Mouse (Mus musculus) hindbrain, embryonic 10.5 days (tissue): ENCODE data around the gene Trmt10a. TPM values are rescaled to one million over a fixed set of nuclear protein-coding genes. Genes with fewer than 3 reads are reported as not detected.

Source experiments
- DNase-seq: peaks from one replicate; pipeline ENCODE4 v3.0.0-alpha.2; 2017; ENCODE audit warnings: low spot score
- H3K27ac ChIP-seq: fragments of 300-500 bp; sonication (generic); 2 replicates; pipeline ENCODE4 v1.5.1; 2016; ENCODE audit warnings: mild to moderate bottlenecking, moderate library complexity
- H3K27me3 ChIP-seq: fragments of 300-500 bp; sonication (generic); 2 replicates; pipeline ENCODE4 v1.6.1; 2016; ENCODE audit warnings: mild to moderate bottlenecking; ENCODE audit not compliant: poor library complexity, insufficient read depth, severe bottlenecking
- H3K36me3 ChIP-seq: fragments of 300-500 bp; sonication (generic); 2 replicates; pipeline ENCODE4 v1.6.1; 2016; ENCODE audit warnings: mild to moderate bottlenecking, moderate library complexity
- H3K4me1 ChIP-seq: fragments of 300-500 bp; sonication (generic); replicated peaks from 2 replicates; pipeline ENCODE4 v1.6.1; 2016; ENCODE audit warnings: mild to moderate bottlenecking
- H3K4me3 ChIP-seq: fragments of 300-500 bp; sonication (generic); 2 replicates; pipeline ENCODE4 v1.5.1; 2016; ENCODE audit warnings: mild to moderate bottlenecking, moderate library complexity
- H3K9me3 ChIP-seq: fragments of 300-500 bp; sonication (generic); 2 replicates; pipeline ENCODE4 v1.6.1; 2016; ENCODE audit warnings: mild to moderate bottlenecking, moderate library complexity
- WGBS: fragments of 180-500 bp; shearing (Covaris S2); methylation state at CpG from one replicate; pipeline ENCODE4 v1.1.7; 2016; 5-methylcytosine and 5-hydroxymethylcytosine counted together
- polyA plus RNA-seq: library from polyadenylated mRNA; unstranded; fragments of >200 nt; fragmentation: Nextera tagmentation; extraction: Ambion mirVana; gene quantifications from 2 replicates; pipeline ENCODE4 v1.2.1, GENCODE M21; 2016

Gene Trmt10a
- polyA plus RNA-seq, 1 experiment from 2014 or later, result 12.5 TPM

- whole genome bisulfite sequencing, result 70% methylated on average over 4 of the region's 4 CpGs
- DNase-seq, result no peak
- peak overlapping the region; percentile 76 for H3K4me3 ChIP-seq
These were observed 1.1 kb upstream of the Trmt10a start for GRCm38 (mm10) chr3:138142052-138142732.

GRCm38 (mm10) chr3:138142733-138143314 lies 424 bp upstream of the Trmt10a start:
- H3K27ac ChIP-seq, result peak overlapping the region; percentile 98

More at GRCm38 (mm10) chr3:138142052-138142732, 1.1 kb upstream of the Trmt10a start:
- H3K4me1 ChIP-seq, result peaks cover 4% of the 10 kb centered on the region; the same call in 1 of the 2 replicates
- 0 out of 2 replicates have a peak, but pooled peaks cover 3% of the 10 kb centered on the region for H3K36me3 ChIP-seq
- H3K9me3 ChIP-seq, result peaks cover 2% of the 10 kb centered on the region; the same call in 1 of the 2 replicates
- H3K27me3 ChIP-seq, result no peaks in the 10 kb centered on the region
- peak overlapping the region; percentile 98 for H3K27ac ChIP-seq

GRCm38 (mm10) chr3:138144060-138144641 lies 903 bp downstream of the Trmt10a start:
- no peaks in the 10 kb centered on the region for H3K9me3 ChIP-seq
- H3K36me3 ChIP-seq, result peaks cover 11% of the 10 kb centered on the region
- H3K4me1 ChIP-seq, result peaks cover 4% of the 10 kb centered on the region; the same call in 1 of the 2 replicates
- DNase-seq, result no peak
- under 1% methylated on average over 18 of the region's 18 CpGs for WGBS
- H3K27ac ChIP-seq, result peak overlapping the region; percentile 98
- no peaks in the 10 kb centered on the region for H3K27me3 ChIP-seq
- peak overlapping the region; percentile 76 for H3K4me3 ChIP-seq

More at GRCm38 (mm10) chr3:138142733-138143314, 424 bp upstream of the Trmt10a start:
- Histone ChIP-seq H3K9me3 (peaks cover 2% of the 10 kb centered on the region; the same call in 1 of the 2 replicates), H3K27me3 (no peaks in the 10 kb centered on the region), H3K4me3 (peak overlapping the region; percentile 76), H3K4me1 (peaks cover 4% of the 10 kb centered on the region; the same call in 1 of the 2 replicates), H3K36me3 (0 out of 2 replicates have a peak, but pooled peaks cover 3% of the 10 kb centered on the region)
- no peak for DNase-seq
- 10% methylated on average over 12 of the region's 12 CpGs for WGBS

GRCm38 (mm10) chr3:138144642-138145171 lies 1.5 kb downstream of the Trmt10a start, which contains the start of gene Mttp:
Gene Mttp, minus strand, starts transcription at chr3:138144968.
- peaks cover 4% of the 10 kb centered on the region; the same call in 1 of the 2 replicates for H3K4me1 ChIP-seq

GRCm38 (mm10) chr3:138148811-138149210 lies 5.6 kb downstream of the Trmt10a start:
- no peaks in the 10 kb centered on the region for H3K27me3 ChIP-seq
- H3K9me3 ChIP-seq, result no peaks in the 10 kb centered on the region
- H3K36me3 ChIP-seq, result peaks cover 48% of the 10 kb centered on the region
- H3K4me3 ChIP-seq, result no peak overlapping the region
- no peaks in the 10 kb centered on the region for H3K4me1 ChIP-seq
- DNase-seq, result no peak
- H3K27ac ChIP-seq, result no peak overlapping the region
- WGBS, result 95% methylated on average over 2 of the region's 2 CpGs

More at GRCm38 (mm10) chr3:138144642-138145171, 1.5 kb downstream of the Trmt10a start, which contains the start of gene Mttp:
- peaks cover 16% of the 10 kb centered on the region for H3K36me3 ChIP-seq
- no peaks in the 10 kb centered on the region for H3K9me3 ChIP-seq
- H3K27me3 ChIP-seq, result no peaks in the 10 kb centered on the region
- 6% methylated on average over 8 of the region's 8 CpGs for WGBS
- H3K4me3 ChIP-seq, result peak within 1 kb of the TSS; percentile 76
- DNase-seq, result peak; percentile 73
- H3K27ac ChIP-seq, result peak within 1 kb of the TSS; percentile 98

- Histone ChIP-seq H3K27ac (no peak overlapping the region), H3K9me3 (no peaks in the 10 kb centered on the region), H3K27me3 (no peaks in the 10 kb centered on the region), H3K36me3 (peaks cover 57% of the 10 kb centered on the region), H3K4me3 (no peak overlapping the region), H3K4me1 (no peaks in the 10 kb centered on the region)
- no peak for DNase-seq
- WGBS, result 90% methylated on average over 4 of the region's 4 CpGs
These were observed 11.8 kb downstream of the Trmt10a start for GRCm38 (mm10) chr3:138155062-138155461.

GRCm38 (mm10) chr3:138156651-138157050 lies 13.4 kb downstream of the Trmt10a start:
- Histone ChIP-seq H3K9me3 (no peaks in the 10 kb centered on the region), H3K4me1 (no peaks in the 10 kb centered on the region), H3K27ac (no peak overlapping the region), H3K4me3 (no peak overlapping the region), H3K27me3 (no peaks in the 10 kb centered on the region), H3K36me3 (peaks cover 45% of the 10 kb centered on the region)
- DNase-seq, result no peak
- 81% methylated on average over 10 of the region's 10 CpGs for WGBS

GRCm38 (mm10) chr3:138161623-138162022 lies 18.4 kb downstream of the Trmt10a start:
- no peaks in the 10 kb centered on the region for H3K9me3 ChIP-seq
- no peak overlapping the region for H3K4me3 ChIP-seq
- H3K4me1 ChIP-seq, result peaks cover 5% of the 10 kb centered on the region
- no peak overlapping the region for H3K27ac ChIP-seq
- no peak for DNase-seq
- H3K27me3 ChIP-seq, result no peaks in the 10 kb centered on the region
- peaks cover 8% of the 10 kb centered on the region for H3K36me3 ChIP-seq
- WGBS, result 85% methylated on average over 10 of the region's 10 CpGs

- Histone ChIP-seq H3K9me3 (no peaks in the 10 kb centered on the region), H3K27ac (no peak overlapping the region), H3K4me1 (peaks cover 5% of the 10 kb centered on the region), H3K4me3 (no peak overlapping the region), H3K36me3 (0 out of 2 replicates have a peak, but pooled peaks cover 3% of the 10 kb centered on the region), H3K27me3 (no peaks in the 10 kb centered on the region)
- WGBS, result 59% methylated on average over 4 of the region's 4 CpGs
- DNase-seq, result no peak
These were observed 19.4 kb downstream of the Trmt10a start for GRCm38 (mm10) chr3:138162553-138163183.

GRCm38 (mm10) chr3:138173291-138173690 lies 30.0 kb downstream of the Trmt10a start:
- WGBS, result 78% methylated on average over 10 of the region's 10 CpGs
- Histone ChIP-seq H3K27me3 (no peaks in the 10 kb centered on the region), H3K27ac (no peak overlapping the region), H3K4me1 (no peaks in the 10 kb centered on the region), H3K36me3 (no peaks in the 10 kb centered on the region), H3K4me3 (no peak overlapping the region), H3K9me3 (peaks cover 3% of the 10 kb centered on the region; the same call in 1 of the 2 replicates)
- no peak for DNase-seq

GRCm38 (mm10) chr3:138175551-138175950 lies 32.3 kb downstream of the Trmt10a start:
- Histone ChIP-seq H3K27me3 (no peaks in the 10 kb centered on the region), H3K9me3 (peaks cover 3% of the 10 kb centered on the region; the same call in 1 of the 2 replicates), H3K4me1 (no peaks in the 10 kb centered on the region), H3K36me3 (no peaks in the 10 kb centered on the region), H3K4me3 (no peak overlapping the region), H3K27ac (no peak overlapping the region)
- DNase-seq, result no peak
- 89% methylated on average over 6 of the region's 6 CpGs for WGBS

GRCm38 (mm10) chr3:138182019-138182418 lies 38.8 kb downstream of the Trmt10a start:
- no peaks in the 10 kb centered on the region for H3K36me3 ChIP-seq
- peaks cover 13% of the 10 kb centered on the region; the same call in 1 of the 2 replicates for H3K4me1 ChIP-seq
- no peak for DNase-seq
- no peaks in the 10 kb centered on the region for H3K9me3 ChIP-seq
- H3K4me3 ChIP-seq, result no peak overlapping the region
- H3K27me3 ChIP-seq, result no peaks in the 10 kb centered on the region
- no peak overlapping the region for H3K27ac ChIP-seq
- 87% methylated on average over 2 of the region's 2 CpGs for WGBS
